Mouse (Mus musculus) CD8-positive naive resting alpha-beta T cell, adult 2 months (primary cell): ENCODE data around the gene Taar1.

ENCODE experiments used
- DNase-seq, 2 experiments: peaks; one replicate each; pipeline ENCODE4 v3.0.0; 2022; ENCODE audit warnings: low read depth in 2 of 2, low spot score in 2 of 2

The Taar1 gene

DNA sequence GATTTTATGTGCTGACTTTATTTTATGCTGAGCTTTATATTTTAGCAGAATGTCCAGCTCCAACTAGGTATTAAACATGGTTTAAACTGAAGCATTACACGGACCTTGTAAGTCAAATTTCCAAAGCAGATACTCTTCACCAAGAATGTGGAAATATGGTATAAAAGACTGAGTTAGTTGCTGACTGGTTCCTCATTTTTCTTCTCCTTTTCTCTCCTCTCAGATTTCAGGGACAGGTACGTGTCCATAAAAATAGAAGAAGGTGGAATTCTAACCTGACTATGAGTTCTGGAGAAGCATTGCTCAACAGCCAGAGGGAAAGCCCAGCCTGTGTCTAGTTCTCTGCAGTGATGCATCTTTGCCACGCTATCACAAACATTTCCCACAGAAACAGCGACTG is at the start of gene Taar1:
Gene Taar1, plus strand, starts transcription at position 301 of the 400 bp plus-strand sequence.
- no peak for DNase-seq

DNA sequence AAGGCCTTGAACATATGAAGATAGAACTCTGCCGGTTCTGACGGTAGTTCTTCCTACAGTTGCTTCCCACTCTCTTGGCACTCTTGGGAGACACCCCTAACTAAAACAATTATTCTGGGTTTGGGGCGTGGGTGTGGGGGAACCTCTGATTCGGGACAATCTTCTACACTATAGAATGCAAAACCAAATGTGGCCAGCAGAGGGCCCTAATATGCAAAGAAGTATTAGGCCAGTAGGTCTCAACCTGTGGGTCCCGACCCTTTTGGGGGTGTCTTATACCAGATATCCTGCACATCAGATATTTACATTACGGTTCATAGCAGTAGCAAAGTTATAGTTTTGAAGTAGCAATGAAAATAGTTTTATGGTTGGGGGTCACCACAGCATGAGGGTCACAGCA is 39.5 kb upstream of the Taar1 start:
- no peak for DNase-seq

DNA sequence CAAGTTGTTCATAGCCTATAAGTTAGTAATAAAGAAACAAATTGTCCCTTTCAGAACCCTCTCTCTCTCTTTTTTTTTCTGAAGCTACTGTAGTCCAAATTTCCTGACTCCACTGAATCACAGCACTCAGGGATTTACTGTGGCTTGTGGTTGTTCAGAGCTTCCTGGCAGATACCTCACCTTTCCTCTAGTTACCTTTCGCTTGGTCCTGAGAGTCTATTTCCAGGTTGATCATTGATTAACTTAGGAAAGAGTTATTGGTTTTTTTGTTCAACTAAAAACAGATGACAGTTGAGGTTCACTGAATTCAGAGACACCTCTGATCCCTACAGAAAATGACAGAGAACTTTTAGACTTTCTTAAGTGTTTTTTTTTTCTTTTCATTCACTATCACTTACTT is 35.2 kb upstream of the Taar1 start:
- DNase-seq: no peak

DNA sequence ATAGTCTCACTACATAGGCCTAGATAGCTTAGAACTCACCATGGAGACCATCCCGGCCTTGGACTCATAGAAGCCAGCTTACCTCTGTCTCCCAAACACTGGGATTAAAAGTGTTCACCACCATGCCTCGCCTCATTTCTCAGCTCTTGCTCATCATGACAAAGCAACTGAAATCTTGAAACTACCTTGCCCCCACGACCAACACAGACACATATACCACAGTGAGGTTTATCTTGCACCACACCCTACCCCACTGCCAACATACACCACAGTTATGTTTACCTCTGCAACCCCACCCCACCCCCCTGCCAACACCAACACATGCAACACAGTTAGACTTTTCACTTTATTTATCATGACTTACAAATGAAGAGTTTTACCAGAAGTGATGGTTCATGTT is 34.1 kb upstream of the Taar1 start:
- DNase-seq: no peak

DNA sequence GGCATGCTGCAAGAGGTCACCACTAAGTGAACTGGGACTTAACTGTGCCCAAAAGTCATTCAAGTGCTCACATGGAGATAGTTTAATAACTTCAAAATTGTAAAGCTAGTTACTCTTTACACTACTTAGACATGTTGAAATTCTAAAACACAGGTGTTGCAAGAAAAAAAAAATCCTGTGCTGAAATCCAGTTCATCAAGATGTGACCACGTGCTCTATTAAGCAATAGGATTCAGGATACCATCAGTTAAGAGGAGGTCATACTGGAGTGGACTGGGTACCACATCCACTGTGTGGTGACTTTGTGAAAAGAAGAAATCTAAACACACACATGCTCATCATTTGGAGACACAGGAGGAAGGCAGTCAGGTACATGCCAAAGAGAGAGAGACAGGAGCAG is 27.2 kb upstream of the Taar1 start:
- DNase-seq: no peak

DNA sequence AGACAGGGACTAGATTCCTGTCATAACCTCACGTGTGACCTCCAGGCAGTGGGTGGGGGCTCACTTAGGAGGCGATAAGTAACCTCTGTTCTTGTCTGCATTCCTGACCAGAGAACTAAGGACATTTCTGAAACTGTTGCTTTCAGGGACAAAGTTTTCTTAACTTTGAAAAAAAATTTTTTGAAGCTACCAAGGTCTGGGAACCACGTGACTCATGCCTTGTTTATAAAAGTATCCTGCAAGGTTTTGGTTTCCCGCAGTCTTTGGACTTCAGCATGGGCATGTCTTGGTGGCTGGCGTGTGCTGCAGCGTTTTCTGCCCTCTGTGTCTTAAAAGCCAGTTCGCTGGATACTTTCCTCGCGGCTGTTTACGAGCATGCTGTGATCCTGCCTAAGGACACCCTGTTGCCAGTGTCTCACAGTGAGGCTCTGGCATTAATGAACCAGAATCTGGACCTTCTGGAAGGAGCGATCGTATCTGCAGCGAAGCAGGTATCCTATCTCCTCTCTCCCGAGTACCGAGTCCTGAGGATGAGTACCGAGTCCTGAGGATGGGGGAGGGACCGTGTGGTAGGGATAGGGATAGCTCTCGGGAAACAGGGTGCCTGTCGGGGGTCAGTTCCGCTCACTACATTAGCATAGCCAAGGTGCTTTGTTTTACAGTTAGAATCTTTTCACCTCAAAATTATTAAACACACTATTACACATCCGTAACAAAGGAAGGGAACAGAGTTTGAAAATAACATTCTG is 25.4 kb upstream of the Taar1 start, which contains the start of gene Vnn1:
Gene Vnn1, plus strand, starts transcription at position 88 of the 749 bp plus-strand sequence.
- DNase-seq: no peak

DNA sequence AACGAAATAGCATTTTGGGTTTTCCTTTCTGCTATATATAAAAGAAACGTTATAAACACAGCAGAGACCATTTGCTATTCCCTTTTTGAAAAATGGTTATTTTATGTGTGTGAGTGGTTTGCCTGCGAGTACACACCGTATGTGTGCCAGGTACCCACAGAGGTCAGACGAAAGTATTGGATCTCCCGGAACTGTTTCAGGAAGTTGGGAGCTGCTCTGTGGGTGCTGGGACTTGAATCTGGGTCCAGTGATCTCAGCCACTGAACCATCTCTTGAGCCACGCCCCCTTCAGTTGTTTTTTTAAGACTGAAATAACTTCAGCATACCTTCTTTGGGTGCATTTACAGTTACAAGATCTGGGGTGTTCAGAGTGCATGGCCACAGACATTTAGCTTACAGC is 24.8 kb upstream of the Taar1 start:
- no peak for DNase-seq

DNA sequence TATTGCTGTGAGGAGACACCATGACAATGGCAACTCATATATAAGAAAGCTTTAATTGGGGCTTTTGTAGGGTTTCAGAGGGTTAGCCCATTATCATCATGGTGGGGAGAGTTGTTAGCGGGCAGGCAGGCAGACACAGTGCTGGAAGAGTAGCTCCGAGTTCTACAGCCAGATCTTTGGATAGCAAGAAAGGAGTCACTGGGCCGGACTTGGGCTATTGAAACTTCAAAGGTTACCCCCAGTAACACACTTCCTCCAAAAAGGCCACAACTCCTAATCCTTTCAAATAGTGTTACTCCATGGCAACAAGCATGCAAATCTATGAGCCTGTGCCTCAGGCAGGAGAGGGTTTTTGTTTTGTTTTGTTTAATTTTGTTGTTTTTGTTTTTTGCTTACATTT is 19.0 kb upstream of the Taar1 start:
- no peak for DNase-seq

DNA sequence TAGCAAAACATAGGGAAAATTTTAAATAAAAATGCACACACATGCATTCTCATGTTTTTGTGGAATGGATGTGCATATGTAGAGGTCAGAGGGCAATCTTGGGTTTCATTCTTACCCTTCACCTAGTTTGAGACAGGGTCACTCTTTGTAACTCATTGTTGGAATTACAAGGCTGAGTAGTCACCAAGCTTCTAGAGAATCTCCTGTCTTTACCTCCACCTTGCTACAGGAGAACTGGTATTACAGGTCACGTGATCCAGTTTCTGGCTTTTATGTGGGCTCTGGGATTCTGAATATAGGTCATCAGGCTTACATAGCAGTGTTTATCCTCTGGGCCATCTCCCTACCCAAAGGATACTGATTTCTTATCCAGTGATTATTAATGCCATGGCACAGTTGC is 14.5 kb upstream of the Taar1 start:
- no peak for DNase-seq

DNA sequence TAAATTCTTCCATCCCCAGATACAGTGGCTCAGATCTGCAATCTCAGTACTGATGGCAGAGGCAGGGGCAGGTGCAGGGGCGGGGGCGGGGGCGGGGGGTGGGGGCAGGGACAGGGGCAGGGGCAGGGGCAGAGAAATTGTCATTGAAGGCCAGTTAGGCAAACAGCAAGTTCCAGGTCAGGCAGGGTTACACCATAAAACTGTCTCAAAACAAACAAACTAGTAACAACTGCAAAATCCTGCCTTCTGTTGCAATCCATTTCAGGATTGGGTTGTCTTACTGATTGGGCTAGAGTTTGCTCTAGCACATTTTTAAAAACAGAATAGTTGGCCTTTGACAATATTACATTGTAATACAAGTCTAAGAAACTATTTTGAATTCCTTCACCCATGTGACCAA is 2.3 kb downstream of the Taar1 start:
- no peak for DNase-seq

DNA sequence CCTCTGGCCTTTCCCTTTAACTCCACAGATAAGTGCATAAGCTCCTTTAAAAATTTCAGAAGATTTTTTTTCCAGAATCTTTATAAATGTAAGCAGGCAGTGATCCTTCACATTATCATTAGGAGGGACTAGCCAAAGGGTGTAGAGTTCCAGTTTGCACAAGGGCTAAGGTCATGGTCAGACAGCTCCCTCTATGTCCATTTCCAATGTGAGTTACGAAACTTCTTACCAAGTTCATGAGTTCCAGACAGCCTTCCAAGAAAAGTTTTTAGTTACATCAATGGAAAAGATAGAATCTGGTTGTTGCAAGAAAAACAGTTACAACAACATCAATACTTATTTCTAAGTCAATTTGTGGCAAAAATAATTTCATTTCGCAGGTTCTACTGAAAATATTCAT is 3.8 kb downstream of the Taar1 start:
- no peak for DNase-seq

DNA sequence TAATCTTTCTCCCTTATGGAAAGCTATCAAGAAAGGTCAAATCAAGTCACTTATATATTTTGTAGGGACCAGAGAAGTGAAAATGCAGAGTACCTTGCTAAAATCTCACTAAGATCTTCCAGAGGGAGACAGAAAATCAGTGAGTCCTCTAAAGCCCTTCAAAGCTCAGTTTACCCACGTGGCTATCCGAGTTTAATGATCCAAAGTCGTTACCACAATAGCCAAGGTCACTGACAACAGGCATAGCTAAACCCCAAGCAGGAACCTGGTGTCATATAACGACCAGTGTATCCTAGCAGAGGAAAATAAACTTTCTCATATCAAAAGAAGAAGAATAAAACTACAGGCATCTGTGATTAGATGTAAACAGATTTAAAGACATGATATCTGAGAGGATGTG is 17.5 kb downstream of the Taar1 start:
- no peak for DNase-seq

DNA sequence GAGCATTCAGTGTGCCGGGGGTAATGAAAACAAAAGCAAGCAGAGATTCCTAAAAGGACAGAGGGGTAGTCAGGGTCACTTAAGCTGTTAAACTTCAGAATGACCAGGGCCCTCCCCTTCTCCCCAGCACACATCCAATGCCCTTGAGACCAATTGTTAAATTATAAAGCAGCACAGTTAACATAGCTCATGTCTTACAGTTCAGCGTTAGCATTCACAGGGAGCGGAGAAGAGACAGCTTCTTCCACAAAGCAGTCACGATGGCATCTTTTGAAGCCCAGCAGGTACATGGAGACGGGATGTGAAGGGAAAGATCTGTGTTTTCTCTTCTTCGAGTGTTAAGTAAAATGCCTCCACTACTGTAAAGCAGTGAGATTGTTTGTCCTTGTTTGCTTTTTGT is 18.2 kb downstream of the Taar1 start, which contains the start of gene Taar2:
Gene Taar2, plus strand, starts transcription at position 261 of the 400 bp plus-strand sequence.
- no peak for DNase-seq

DNA sequence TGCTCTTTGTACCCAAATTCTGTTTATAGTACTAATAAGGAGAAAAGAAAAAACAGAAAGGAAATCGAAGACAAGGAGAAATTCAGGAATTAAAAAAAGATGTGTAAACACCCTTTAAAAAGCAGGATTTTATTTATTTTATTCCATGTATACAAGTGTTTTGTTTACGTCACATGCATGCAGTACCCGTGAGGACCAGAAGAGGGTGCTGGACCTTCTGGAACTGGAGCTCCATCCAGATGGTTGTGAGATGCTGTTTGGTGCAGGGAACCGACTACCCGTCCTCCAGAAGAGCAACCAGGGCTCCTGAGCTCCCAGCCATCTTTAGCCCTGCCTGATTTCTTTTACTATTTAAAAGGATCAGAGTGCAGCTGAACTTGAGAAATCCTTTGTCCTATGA is 22.3 kb downstream of the Taar1 start:
- no peak for DNase-seq

DNA sequence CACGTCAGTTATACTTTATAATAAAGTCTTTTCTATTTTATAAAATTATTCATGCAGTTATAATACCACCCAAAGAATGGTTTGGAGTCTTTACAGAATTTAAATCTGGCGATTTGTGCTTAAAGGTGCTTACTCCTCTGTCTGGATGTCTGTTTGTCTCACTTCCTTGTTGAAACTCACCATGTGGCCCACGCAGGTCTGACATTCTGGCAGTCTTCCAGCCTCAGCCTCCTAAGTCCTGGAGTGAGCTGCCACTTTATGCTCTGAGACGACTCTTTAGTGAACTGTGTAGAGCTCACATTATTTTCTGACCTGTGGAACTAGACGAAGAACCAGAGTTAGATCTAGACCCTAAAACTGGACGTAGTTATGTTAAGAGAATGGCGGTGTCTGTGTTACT is 27.9 kb downstream of the Taar1 start:
- DNase-seq: no peak

DNA sequence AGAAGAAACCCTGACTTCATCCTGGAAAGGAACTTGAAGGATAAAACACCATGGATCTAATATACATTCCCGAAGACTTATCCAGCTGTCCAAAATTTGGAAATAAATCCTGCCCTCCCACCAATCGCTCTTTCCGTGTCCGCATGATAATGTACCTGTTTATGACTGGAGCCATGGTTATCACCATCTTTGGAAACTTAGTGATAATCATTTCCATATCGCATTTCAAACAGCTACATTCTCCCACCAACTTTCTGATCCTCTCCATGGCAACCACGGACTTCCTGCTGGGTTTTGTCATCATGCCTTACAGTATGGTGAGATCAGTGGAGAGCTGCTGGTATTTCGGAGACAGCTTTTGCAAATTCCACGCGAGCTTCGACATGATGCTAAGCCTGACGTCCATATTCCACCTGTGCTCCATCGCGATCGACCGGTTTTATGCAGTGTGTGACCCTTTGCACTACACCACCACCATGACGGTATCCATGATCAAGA is 29.4 kb downstream of the Taar1 start, which contains the start of gene Taar3:
Gene Taar3, plus strand, starts transcription at position 51 of the 498 bp plus-strand sequence.
- DNase-seq: no peak

DNA sequence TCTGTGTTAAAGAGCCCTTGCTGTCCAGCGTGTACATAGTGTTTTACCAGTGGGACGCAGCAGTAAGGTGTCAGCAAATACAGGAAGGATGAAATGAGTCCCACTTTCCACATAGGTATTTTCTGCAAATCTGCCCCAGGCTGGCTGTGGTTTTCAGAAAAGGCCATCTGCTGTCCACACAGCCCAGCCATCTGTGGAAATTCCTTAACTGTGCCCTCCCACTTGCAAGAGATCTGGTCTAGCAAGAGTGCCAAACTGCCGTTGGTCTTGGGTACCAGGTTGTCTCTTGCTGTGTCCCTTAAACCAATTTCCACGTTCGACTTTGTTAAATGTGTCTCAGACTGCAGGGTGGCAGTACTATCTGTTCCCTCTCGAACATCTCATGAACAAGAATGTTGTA is 31.6 kb downstream of the Taar1 start:
- no peak for DNase-seq

DNA sequence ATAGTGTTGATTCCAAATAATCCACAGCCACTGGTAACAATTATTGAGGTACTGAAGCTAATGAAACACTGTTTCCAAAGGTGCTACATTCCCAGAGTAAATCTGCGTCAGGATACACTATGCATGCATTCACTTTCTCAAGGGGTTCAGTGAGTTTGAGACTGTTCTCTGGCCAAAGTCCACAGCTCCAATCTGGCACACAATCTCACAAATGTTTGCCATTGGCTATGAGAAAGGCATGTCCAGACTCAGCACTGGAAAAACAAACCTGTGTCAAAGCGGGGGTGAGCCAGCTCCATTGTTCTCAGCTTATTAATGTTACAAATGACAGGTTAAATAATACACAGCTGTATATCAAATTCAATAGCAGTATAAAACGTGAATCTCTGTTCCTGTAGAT is 38.9 kb downstream of the Taar1 start:
- no peak for DNase-seq

DNA sequence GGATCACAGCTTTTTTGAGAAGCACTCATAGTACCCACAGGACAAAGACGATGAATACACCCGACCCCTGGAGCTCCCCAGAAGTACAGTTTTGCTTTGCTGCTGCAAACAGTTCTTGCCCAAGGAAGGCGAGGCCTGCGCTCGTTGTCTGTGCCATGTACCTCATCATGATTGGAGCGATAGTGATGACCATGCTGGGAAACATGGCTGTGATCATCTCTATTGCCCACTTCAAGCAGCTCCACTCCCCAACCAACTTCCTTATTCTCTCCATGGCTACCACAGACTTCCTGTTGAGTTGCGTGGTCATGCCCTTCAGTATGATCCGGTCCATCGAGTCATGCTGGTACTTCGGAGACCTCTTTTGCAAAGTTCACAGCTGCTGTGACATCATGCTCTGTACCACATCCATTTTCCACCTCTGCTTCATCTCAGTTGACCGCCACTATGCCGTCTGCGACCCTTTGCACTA is 40.3 kb downstream of the Taar1 start, which contains the start of gene Taar4:
Gene Taar4, plus strand, starts transcription at position 51 of the 472 bp plus-strand sequence.
- DNase-seq: no peak

DNA sequence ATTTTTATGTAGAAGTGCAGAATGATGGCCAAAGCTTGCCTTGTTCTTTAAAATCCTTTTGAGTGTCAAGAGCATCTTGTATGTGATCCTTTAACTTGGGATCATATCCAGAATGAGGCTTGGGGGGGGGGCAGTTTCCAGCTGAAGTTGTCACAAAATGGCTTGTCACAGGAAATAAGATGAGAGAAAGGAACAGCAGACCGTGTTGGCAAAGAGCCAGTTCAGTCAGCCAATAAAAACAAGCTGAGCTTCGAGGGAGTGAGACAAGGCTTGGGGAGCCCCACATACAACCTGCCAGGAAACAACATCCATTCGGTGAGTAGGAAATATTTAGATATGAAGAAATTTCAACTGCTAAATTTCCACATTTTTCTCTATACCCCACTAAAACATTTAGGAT is 43.3 kb downstream of the Taar1 start:
- DNase-seq: no peak

DNA sequence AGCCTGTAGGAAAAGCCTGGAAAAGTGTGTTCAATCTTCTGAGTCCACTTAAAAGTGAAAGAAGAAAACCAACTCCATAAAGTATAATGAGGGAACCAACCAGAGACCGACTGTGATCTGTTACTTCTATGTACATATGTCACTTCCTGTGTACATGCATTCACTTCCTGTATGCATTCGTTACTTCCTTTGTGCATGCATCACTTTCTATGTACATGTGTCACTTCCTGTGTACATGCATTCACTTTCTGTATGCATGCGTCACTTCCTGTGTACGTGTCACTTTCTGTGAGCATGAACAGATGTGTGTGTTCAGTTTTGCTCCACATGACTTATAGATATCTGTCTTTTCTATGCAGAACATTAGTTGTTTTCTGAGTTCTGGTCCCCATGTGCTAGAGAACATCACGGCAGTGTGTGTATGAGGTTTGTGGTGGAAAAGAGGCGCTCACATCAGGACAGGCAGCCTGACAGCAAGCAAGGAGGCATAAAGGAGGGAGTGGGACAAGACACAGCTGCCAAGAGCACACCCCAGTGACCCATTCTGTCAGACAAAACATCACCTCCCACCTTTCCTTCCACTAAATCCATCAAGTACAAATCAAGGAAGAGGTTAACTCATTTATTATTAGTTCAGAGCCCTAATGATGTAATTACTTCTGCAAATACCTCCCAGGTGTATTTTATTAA is 44.9 kb downstream of the Taar1 start:
- DNase-seq: no peak

DNA sequence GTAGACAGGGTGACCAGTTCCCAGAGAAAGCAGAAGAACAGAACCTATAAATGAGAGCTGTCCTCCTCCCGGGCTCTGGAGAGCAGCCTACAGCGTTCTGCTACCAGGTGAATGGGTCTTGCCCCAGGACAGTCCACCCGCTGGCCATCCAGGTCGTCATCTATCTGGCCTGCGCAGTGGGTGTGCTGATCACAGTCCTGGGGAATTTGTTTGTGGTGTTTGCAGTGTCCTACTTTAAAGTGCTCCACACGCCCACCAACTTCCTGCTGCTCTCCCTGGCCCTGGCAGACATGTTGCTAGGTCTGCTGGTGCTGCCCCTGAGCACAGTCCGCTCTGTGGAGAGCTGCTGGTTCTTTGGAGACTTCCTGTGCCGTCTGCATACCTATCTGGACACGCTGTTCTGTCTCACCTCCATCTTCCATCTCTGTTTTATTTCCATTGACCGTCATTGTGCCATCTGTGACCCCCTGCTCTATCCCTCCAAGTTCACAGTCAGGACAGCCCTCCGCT is 50.6 kb downstream of the Taar1 start, which contains the start of gene Taar5:
Gene Taar5, plus strand, starts transcription at position 51 of the 510 bp plus-strand sequence.
- no peak for DNase-seq
